In genomic region chr17:60468901-60469300, GRCm38 (mm10) we compare ENCODE assay signal across 29 mouse cellular contexts.
DNase-seq lines count a peak whose midpoint lies in the region; ATAC-seq and TF ChIP-seq lines count a peak whose summit lies in the region.
"Had no signal": no experiment of that assay in that cellular context is flagged by ENCODE, and none has a peak within 500 bp of the region (broad histone marks: within the 10 kb centered on the region; RNA-seq: fewer than 3 reads in every experiment).

No protein-coding gene starts in this region.

- 97% methylated on average over 1 of the region's 1 CpGs for WGBS in hindbrain, embryonic 14.5 days
- 97% methylated on average over 1 of the region's 1 CpGs for WGBS in forebrain, embryonic 11.5 days

- H3K9me3 ChIP-seq in MEL (replicated peaks; ENCODE audit: insufficient read depth, low read length): no peaks in the 10 kb centered on the region
- no peaks in the 10 kb centered on the region for H3K9me3 ChIP-seq in hindbrain, embryonic 14.5 days (ENCODE audit: control insufficient read depth, low read length)
- H3K9me3 ChIP-seq in forebrain, embryonic 11.5 days (ENCODE audit: control insufficient read depth, low read length): no peaks in the 10 kb centered on the region
- H3K9me3 ChIP-seq: embryonic facial prominence, embryonic 10.5 days; embryonic facial prominence, embryonic 12.5 days; forebrain, embryonic 10.5 days; forebrain, embryonic 13.5 days; forebrain, embryonic 15.5 days; G1E had no signal

- H3K27me3 ChIP-seq in MEL (ENCODE audit: control insufficient read depth in 1 of 2, insufficient read depth in 2 of 2, low read length in 2 of 2): no peaks in the 10 kb centered on the region
- no peaks in the 10 kb centered on the region for H3K27me3 ChIP-seq in hindbrain, embryonic 14.5 days (ENCODE audit: control insufficient read depth, insufficient read depth, low read length)
- H3K27me3 ChIP-seq in forebrain, embryonic 11.5 days (ENCODE audit: control insufficient read depth, insufficient read depth, low read length): no peaks in the 10 kb centered on the region
- H3K27me3 ChIP-seq: CH12.LX; embryonic facial prominence, embryonic 12.5 days; forebrain, embryonic 13.5 days; forebrain, embryonic 15.5 days; Patski had no signal

- DNase-seq in 3T3-L1 (ENCODE audit: low read depth, low spot score) (peak; percentile 92), MEL (ENCODE audit: low read depth, low spot score) (peak; percentile 10)
- no peak for DNase-seq in hindbrain, embryonic 14.5 days (ENCODE audit: low spot score)
- no peak for DNase-seq in forebrain, embryonic 11.5 days (ENCODE audit: low spot score)
- DNase-seq in cerebellum, postnatal 4 days (ENCODE audit: low spot score in 2 of 2): no peak
- no peak for DNase-seq in cerebellum, adult 9-11 months
- DNase-seq: adrenal gland, adult 8-10 months; adrenal gland, postnatal 14 days; adrenal gland, postnatal 36 days; B cell, adult 2 months; cerebellum, adult 11-12 months; cerebellum, adult 2 months; cerebellum, adult 9-10 months; cerebellum, postnatal 14 days; cerebellum, postnatal 36 days; forebrain, postnatal 0 days had no signal

- H3K4me2 ChIP-seq in hindbrain, embryonic 14.5 days (replicated peaks): no peak overlapping the region
- H3K4me2 ChIP-seq in forebrain, embryonic 11.5 days (ENCODE audit: low read depth, low read length, severe bottlenecking): no peak overlapping the region
- H3K4me2 ChIP-seq: embryonic facial prominence, embryonic 12.5 days; forebrain, embryonic 13.5 days; forebrain, embryonic 15.5 days had no signal

- H3K27ac ChIP-seq in MEL (ENCODE audit: control insufficient read depth, low read depth, low read length): no peak overlapping the region
- H3K27ac ChIP-seq in bone marrow macrophage, adult 2 months (ENCODE audit: insufficient read depth, low read depth, low read length): peak overlapping the region; percentile 58
- H3K27ac ChIP-seq in embryonic fibroblast, embryonic 13.5 days (ENCODE audit: insufficient read depth, low read length): peak overlapping the region; percentile 40; the same call in 1 of the 2 replicates
- no peak overlapping the region for H3K27ac ChIP-seq in hindbrain, embryonic 14.5 days
- H3K27ac ChIP-seq in forebrain, embryonic 11.5 days (ENCODE audit: low read depth, low read length): no peak overlapping the region
- H3K27ac ChIP-seq: embryonic facial prominence, embryonic 10.5 days; embryonic facial prominence, embryonic 12.5 days; forebrain, embryonic 10.5 days; forebrain, embryonic 13.5 days; forebrain, embryonic 15.5 days had no signal

- H3K9ac ChIP-seq in MEL (ENCODE audit: control insufficient read depth, low read depth, low read length, poor library complexity, severe bottlenecking): no peak overlapping the region
- no peak overlapping the region for H3K9ac ChIP-seq in hindbrain, embryonic 14.5 days
- H3K9ac ChIP-seq in forebrain, embryonic 11.5 days (ENCODE audit: low read length): no peak overlapping the region
- H3K9ac ChIP-seq: embryonic facial prominence, embryonic 12.5 days; forebrain, embryonic 13.5 days; forebrain, embryonic 15.5 days; forebrain, postnatal 0 days had no signal

- no peaks in the 10 kb centered on the region for H3K36me3 ChIP-seq in MEL (ENCODE audit: control insufficient read depth in 1 of 2, insufficient read depth in 2 of 2, low read length in 2 of 2)
- H3K36me3 ChIP-seq in hindbrain, embryonic 14.5 days (replicated peaks; ENCODE audit: control insufficient read depth, insufficient read depth): no peaks in the 10 kb centered on the region
- no peaks in the 10 kb centered on the region for H3K36me3 ChIP-seq in forebrain, embryonic 11.5 days (ENCODE audit: control insufficient read depth, insufficient read depth, low read length)
- H3K36me3 ChIP-seq: embryonic facial prominence, embryonic 10.5 days; embryonic facial prominence, embryonic 12.5 days; forebrain, embryonic 10.5 days; forebrain, embryonic 15.5 days; G1E had no signal

- no peak overlapping the region for H3K4me3 ChIP-seq in MEL (ENCODE audit: control insufficient read depth in 1 of 2, insufficient read depth in 1 of 2, low read depth in 2 of 2, low read length in 2 of 2)
- no peak overlapping the region for H3K4me3 ChIP-seq in bone marrow macrophage, adult 2 months (ENCODE audit: insufficient read depth, low read length)
- no peak overlapping the region for H3K4me3 ChIP-seq in embryonic fibroblast, embryonic 13.5 days (ENCODE audit: insufficient read depth, low read length)
- no peak overlapping the region for H3K4me3 ChIP-seq in hindbrain, embryonic 14.5 days (replicated peaks; ENCODE audit: low read length)
- H3K4me3 ChIP-seq in forebrain, embryonic 11.5 days (ENCODE audit: low read depth, low read length): no peak overlapping the region
- H3K4me3 ChIP-seq: embryonic facial prominence, embryonic 10.5 days; embryonic facial prominence, embryonic 12.5 days; erythroblast, embryonic 14.5 days; forebrain, embryonic 10.5 days; forebrain, embryonic 13.5 days; forebrain, embryonic 15.5 days had no signal

- TF ChIP-seq CTCF in MEL (IDR thresholded peaks at IDR 0.05 in 2 of 3, conservative IDR thresholded peaks at IDR 0.05 in 1 of 3; ENCODE audit: control insufficient read depth in 1 of 3, insufficient read depth in 1 of 3, low read depth in 2 of 3, low read length in 3 of 3, poor library complexity in 1 of 3, severe bottlenecking in 1 of 3): no peak
- no peak for TF ChIP-seq CTCF in bone marrow macrophage, adult 2 months (IDR thresholded peaks at IDR 0.05; ENCODE audit: low read depth, low read length)
- TF ChIP-seq CTCF in embryonic fibroblast, embryonic 13.5 days (IDR thresholded peaks at IDR 0.05; ENCODE audit: borderline replicate concordance, insufficient read depth, low read length): no peak

- TF ChIP-seq POLR2A in MEL (IDR thresholded peaks at IDR 0.05; ENCODE audit: control insufficient read depth in 1 of 2, insufficient read depth in 1 of 2, low read depth in 1 of 2, low read length in 2 of 2, poor library complexity in 1 of 2): no peak
- TF ChIP-seq POLR2A in bone marrow macrophage, adult 2 months (IDR thresholded peaks at IDR 0.05; ENCODE audit: borderline replicate concordance, low read depth, low read length): no peak
- no peak for TF ChIP-seq POLR2A in embryonic fibroblast, embryonic 13.5 days (IDR thresholded peaks at IDR 0.05; ENCODE audit: low read depth, low read length)

- H3K79me2 ChIP-seq in MEL (ENCODE audit: control insufficient read depth, insufficient read depth, low read length, poor library complexity): no peaks in the 10 kb centered on the region

- ATAC-seq in hindbrain, embryonic 14.5 days (ENCODE audit: low FRiP score): no peak
- no peak for ATAC-seq in forebrain, embryonic 11.5 days (replicated peaks; ENCODE audit: low FRiP score)
- ATAC-seq: activated CD4-positive, CD25-positive, alpha-beta regulatory T cell, adult 4 months; CD4-positive, CD25-positive, alpha-beta regulatory T cell, adult 4 months; forebrain, embryonic 13.5 days; forebrain, embryonic 15.5 days; forebrain, postnatal 0 days; Patski had no signal

- no peak for TF ChIP-seq EP300 in MEL (IDR thresholded peaks at IDR 0.05; ENCODE audit: low read depth in 1 of 2, low read length in 2 of 2)

- no peak for TF ChIP-seq RAD21 in MEL (IDR thresholded peaks at IDR 0.05; ENCODE audit: low read depth, low read length)

- H3K4me1 ChIP-seq in MEL (ENCODE audit: control insufficient read depth in 1 of 2, insufficient read depth in 2 of 2, low read length in 2 of 2): no peaks in the 10 kb centered on the region
- peaks cover 3% of the 10 kb centered on the region; the same call in 1 of the 2 replicates for H3K4me1 ChIP-seq in bone marrow macrophage, adult 2 months (ENCODE audit: control insufficient read depth, insufficient read depth, low read length)
- H3K4me1 ChIP-seq in embryonic fibroblast, embryonic 13.5 days (ENCODE audit: control insufficient read depth, insufficient read depth, low read length): no peaks in the 10 kb centered on the region
- no peaks in the 10 kb centered on the region for H3K4me1 ChIP-seq in hindbrain, embryonic 14.5 days (replicated peaks; ENCODE audit: control insufficient read depth, insufficient read depth, low read length)
- no peaks in the 10 kb centered on the region for H3K4me1 ChIP-seq in forebrain, embryonic 11.5 days (replicated peaks; ENCODE audit: control insufficient read depth, insufficient read depth, low read length)
- H3K4me1 ChIP-seq: embryonic facial prominence, embryonic 10.5 days; embryonic facial prominence, embryonic 12.5 days; forebrain, embryonic 10.5 days; forebrain, embryonic 13.5 days; forebrain, embryonic 15.5 days had no signal

TF ChIP-seq in MEL, 35 proteins besides CTCF, POLR2A, EP300 and RAD21:
- no peak for TF ChIP-seq E2F4 (IDR thresholded peaks at IDR 0.05; ENCODE audit: borderline replicate concordance, low read depth, low read length)
- TF ChIP-seq USF2 (IDR thresholded peaks at IDR 0.05; ENCODE audit: borderline replicate concordance in 1 of 2, insufficient read depth in 1 of 2, low read depth in 1 of 2, low read length in 2 of 2): no peak
- TF ChIP-seq CHD2 (IDR thresholded peaks at IDR 0.05; ENCODE audit: low read length): no peak
- TF ChIP-seq POLR2AphosphoS5 (IDR thresholded peaks at IDR 0.05; ENCODE audit: borderline replicate concordance, low read depth, low read length): no peak
- no peak for TF ChIP-seq MAFK (IDR thresholded peaks at IDR 0.05; ENCODE audit: borderline replicate concordance, low read depth, low read length)
- TF ChIP-seq CHD1 (IDR thresholded peaks at IDR 0.05; ENCODE audit: low read depth, low read length): no peak
- no peak for TF ChIP-seq USF1 (IDR thresholded peaks at IDR 0.05; ENCODE audit: low read depth, low read length)
- TF ChIP-seq MAX (IDR thresholded peaks at IDR 0.05; ENCODE audit: low read length): no peak
- no peak for TF ChIP-seq TAL1 (IDR thresholded peaks at IDR 0.05; ENCODE audit: low read length)
- no peak for TF ChIP-seq UBTF (IDR thresholded peaks at IDR 0.05; ENCODE audit: borderline replicate concordance, insufficient read depth, low read depth, low read length)
- no peak for TF ChIP-seq GATA1 (IDR thresholded peaks at IDR 0.05; ENCODE audit: low read depth, low read length)
- TF ChIP-seq JUND (IDR thresholded peaks at IDR 0.05; ENCODE audit: low read depth, low read length): no peak
- TF ChIP-seq MXI1 (IDR thresholded peaks at IDR 0.05; ENCODE audit: low read depth, low read length): no peak
TF ChIP-seq in MEL: peak in this region for 0.

Comparison
In these comparisons a context has a peak if more than half of its experiments do, and no peak if none do; other contexts are left out.
1. DNase-seq: peak in 3T3-L1 (single experiment) and MEL (single experiment); none in hindbrain, embryonic 14.5 days (single experiment), forebrain, embryonic 11.5 days (single experiment), cerebellum, postnatal 4 days (0 of 2) and cerebellum, adult 9-11 months (single experiment).
2. H3K27ac ChIP-seq: peak in bone marrow macrophage, adult 2 months (single experiment) and embryonic fibroblast, embryonic 13.5 days (single experiment); none in MEL (single experiment), hindbrain, embryonic 14.5 days (single experiment) and forebrain, embryonic 11.5 days (single experiment).